Mouse (Mus musculus) kidney, postnatal 0 days (tissue): Measurements from ENCODE around the gene Defb23. TPM values are rescaled to one million over a fixed set of nuclear protein-coding genes. Genes with fewer than 3 reads are reported as not detected.

Experiments
- ATAC-seq: fragments of 200-750 bp; cut with Nextera tagmentation; replicated peaks from 2 replicates; pipeline ENCODE4 v1.8.0; 2017; ENCODE audit warnings: low read depth, moderate number of reproducible peaks, moderate TSS enrichment, moderate library complexity; ENCODE audit not compliant: low FRiP score
- DNase-seq: peaks from one replicate; pipeline ENCODE4 v3.0.0-alpha.2; 2016; ENCODE audit warnings: low spot score
- H3K27ac ChIP-seq: fragments of 300-500 bp; sonication (generic); 2 replicates; pipeline ENCODE4 v1.5.1; 2014; ENCODE audit warnings: mild to moderate bottlenecking
- H3K27me3 ChIP-seq: fragments of 300-500 bp; sonication (generic); 2 replicates; pipeline ENCODE4 v1.6.1; 2014; ENCODE audit warnings: low read length, mixed read lengths; ENCODE audit not compliant: insufficient read depth
- H3K36me3 ChIP-seq: fragments of 300-500 bp; sonication (generic); 2 replicates; pipeline ENCODE4 v1.6.1; 2014; ENCODE audit warnings: low read length, mixed read lengths; ENCODE audit not compliant: insufficient read depth
- H3K4me1 ChIP-seq: fragments of 300-500 bp; sonication (generic); replicated peaks from 2 replicates; pipeline ENCODE4 v1.6.1; 2014; ENCODE audit warnings: antibody characterized with exemption, low read length, mixed read lengths; ENCODE audit not compliant: insufficient read depth
- H3K4me2 ChIP-seq: fragments of 300-500 bp; sonication (generic); 2 replicates; pipeline ENCODE4 v1.6.1; 2014; ENCODE audit warnings: mild to moderate bottlenecking, low read length, moderate library complexity, mixed read lengths
- H3K4me3 ChIP-seq: fragments of 300-500 bp; sonication (generic); replicated peaks from 2 replicates; pipeline ENCODE4 v1.5.1; 2014; ENCODE audit warnings: low read depth, low read length
- H3K9ac ChIP-seq: fragments of 300-500 bp; sonication (generic); 2 replicates; pipeline ENCODE4 v1.6.1; 2014; ENCODE audit warnings: low read depth, low read length
- H3K9me3 ChIP-seq: fragments of 300-500 bp; sonication (generic); replicated peaks from 2 replicates; pipeline ENCODE4 v1.6.1; 2016; ENCODE audit warnings: low read length, inconsistent platforms, mixed read lengths
- CTCF ChIP-seq: IDR thresholded peaks from 2 replicates; pipeline ENCODE4 v1.5.1; 2016; ENCODE audit warnings: antibody characterized with exemption, low read depth, mild to moderate bottlenecking, moderate library complexity
- WGBS: fragments of 180-500 bp; shearing (Covaris S2); extraction: QIAGEN DNeasy Blood & Tissue Kit; methylation state at CpG from one replicate; pipeline ENCODE4 v1.1.7; 2014; 5-methylcytosine and 5-hydroxymethylcytosine counted together
- polyA plus RNA-seq: library from polyadenylated mRNA; unstranded; fragments of >200 nt; fragmentation: Nextera tagmentation; extraction: Ambion mirVana; gene quantifications from 2 replicates; pipeline ENCODE4 v1.2.1, GENCODE M21; 2015

Gene Defb23
- polyA plus RNA-seq, 1 experiment from 2014 or later, result not detected

DNA sequence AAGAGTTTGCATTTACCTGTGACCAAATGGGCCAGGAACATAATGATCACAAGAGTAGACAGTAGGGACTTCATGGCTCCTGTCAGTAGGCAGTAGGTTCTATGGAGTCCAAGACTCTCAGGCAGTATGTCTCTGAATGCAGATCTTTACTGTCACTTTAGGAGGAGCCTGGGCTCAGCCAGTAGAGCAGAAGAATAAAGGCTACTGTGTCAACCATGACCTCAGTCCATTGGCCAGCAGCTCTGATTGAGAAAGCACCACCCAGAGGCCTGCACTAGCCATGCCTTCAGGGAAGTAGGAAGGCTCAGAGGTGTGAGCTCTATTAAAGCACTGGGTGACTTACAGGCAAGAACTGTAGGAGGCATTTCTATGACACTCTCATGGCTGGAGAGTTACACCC is 25.6 kb upstream of the Defb23 start, which contains the start of gene Defb22:
Gene Defb22 (minus strand): TSS at position 101 of the 400 bp plus-strand sequence.
- Histone ChIP-seq H3K4me3 (no peak within 1 kb of the TSS), H3K4me2 (no peak within 1 kb of the TSS), H3K27me3 (no peaks in the 10 kb centered on the region), H3K4me1 (no peaks in the 10 kb centered on the region), H3K9me3 (no peaks in the 10 kb centered on the region), H3K9ac (no peak within 1 kb of the TSS), H3K36me3 (no peaks in the 10 kb centered on the region), H3K27ac (no peak within 1 kb of the TSS)
- DNase-seq (no peak), ATAC-seq (no peak)
- TF ChIP-seq CTCF, result no peak

DNA sequence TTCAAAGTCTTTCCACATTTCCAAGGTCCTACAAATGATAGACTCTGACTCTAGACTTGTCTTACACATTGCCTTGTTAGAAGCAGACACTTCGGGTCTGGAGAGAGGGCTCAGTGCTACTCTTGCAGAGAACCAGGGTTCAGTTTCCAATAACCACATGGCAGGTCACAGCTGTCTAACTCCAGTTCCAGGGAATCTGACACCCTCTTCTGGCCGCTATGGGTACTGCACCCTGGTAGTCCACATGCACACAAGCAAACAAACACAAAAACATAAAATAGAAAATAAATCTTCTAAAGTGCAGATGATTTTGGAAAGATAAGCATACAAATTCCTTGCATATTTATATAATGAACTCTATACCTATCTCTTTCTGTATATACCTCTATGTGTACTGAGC is 22.6 kb upstream of the Defb23 start:
- 80% methylated on average over 2 of the region's 2 CpGs for WGBS
- H3K27ac ChIP-seq, result no peak overlapping the region
- no peak overlapping the region for H3K4me2 ChIP-seq
- peak; percentile 53 for TF ChIP-seq CTCF
- H3K27me3 ChIP-seq, result no peaks in the 10 kb centered on the region
- DNase-seq (no peak), ATAC-seq (no peak)
- no peak overlapping the region for H3K9ac ChIP-seq
- H3K36me3 ChIP-seq, result no peaks in the 10 kb centered on the region
- H3K4me1 ChIP-seq, result no peaks in the 10 kb centered on the region
- no peak overlapping the region for H3K4me3 ChIP-seq
- no peaks in the 10 kb centered on the region for H3K9me3 ChIP-seq

DNA sequence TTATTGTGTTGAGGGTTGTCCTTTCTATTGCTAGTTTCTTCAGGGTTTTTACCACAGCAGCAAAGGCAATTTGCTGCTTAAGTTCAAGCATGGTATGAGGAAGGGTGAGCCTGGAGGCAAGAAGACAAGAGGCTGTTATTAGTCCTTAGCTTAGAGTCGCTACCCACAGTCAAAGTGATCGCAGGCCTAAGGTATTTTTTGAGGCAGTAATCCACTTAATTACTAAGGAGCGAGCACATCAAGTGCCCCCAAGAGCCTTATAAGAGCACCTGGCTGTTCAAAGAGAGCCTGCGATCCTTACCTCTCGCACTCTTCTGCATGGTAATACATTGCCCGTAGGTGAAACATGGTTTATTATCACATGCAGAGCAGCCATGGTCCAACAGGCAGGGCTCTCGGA is 17.3 kb upstream of the Defb23 start:
- H3K36me3 ChIP-seq, result no peaks in the 10 kb centered on the region
- WGBS, result 89% methylated on average over 7 of the region's 7 CpGs
- H3K9me3 ChIP-seq, result no peaks in the 10 kb centered on the region
- no peak overlapping the region for H3K4me3 ChIP-seq
- DNase-seq, result no peak
- no peaks in the 10 kb centered on the region for H3K4me1 ChIP-seq
- no peak overlapping the region for H3K27ac ChIP-seq
- H3K4me2 ChIP-seq, result no peak overlapping the region
- no peak overlapping the region for H3K9ac ChIP-seq
- no peaks in the 10 kb centered on the region for H3K27me3 ChIP-seq
- ATAC-seq, result no peak
- no peak for TF ChIP-seq CTCF

DNA sequence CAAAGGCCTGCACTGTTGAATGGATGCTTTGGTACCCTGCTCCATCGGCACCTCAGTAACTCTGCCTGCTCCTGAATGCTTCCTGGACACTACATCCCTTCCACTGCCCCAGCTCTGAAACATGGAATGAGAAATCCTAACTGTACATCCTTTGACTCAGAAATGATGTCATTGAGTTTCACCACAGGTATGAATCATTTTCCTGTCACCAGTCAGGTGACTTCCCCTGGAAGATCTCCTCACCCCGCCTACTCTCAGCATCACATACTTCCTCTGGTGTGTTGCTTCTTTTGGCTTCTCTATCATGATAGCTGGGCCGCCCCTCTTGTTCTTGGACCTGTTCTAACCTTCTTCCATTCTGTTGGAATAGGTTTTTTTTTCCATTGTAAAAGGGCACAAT is 16.5 kb upstream of the Defb23 start:
- no peaks in the 10 kb centered on the region for H3K4me1 ChIP-seq
- ATAC-seq (no peak), DNase-seq (no peak)
- no peak overlapping the region for H3K4me3 ChIP-seq
- no peak overlapping the region for H3K9ac ChIP-seq
- no peaks in the 10 kb centered on the region for H3K9me3 ChIP-seq
- H3K4me2 ChIP-seq, result no peak overlapping the region
- 83% methylated on average over 3 of the region's 3 CpGs for WGBS
- H3K27ac ChIP-seq, result no peak overlapping the region
- no peak for TF ChIP-seq CTCF
- no peaks in the 10 kb centered on the region for H3K27me3 ChIP-seq
- H3K36me3 ChIP-seq, result no peaks in the 10 kb centered on the region

DNA sequence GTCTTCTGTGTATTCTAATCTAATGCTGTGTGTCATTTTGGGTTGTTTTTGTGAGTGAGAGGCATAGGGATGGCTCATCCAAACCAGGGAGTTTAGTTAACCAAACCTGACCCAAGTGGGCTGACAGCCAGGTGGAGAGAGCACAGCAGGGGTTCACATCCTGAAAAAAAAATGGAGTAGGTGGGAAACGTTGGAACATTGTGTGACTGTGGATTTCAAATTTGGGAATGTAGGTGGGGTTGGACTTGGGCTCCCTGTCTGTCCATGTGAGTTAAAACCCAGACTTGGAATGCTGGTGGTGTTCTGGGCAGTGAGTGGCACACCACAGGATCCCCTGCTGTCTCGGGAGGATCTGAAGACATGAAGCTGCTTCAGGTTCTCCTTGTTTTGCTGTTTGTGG is 12.3 kb upstream of the Defb23 start, which contains the start of gene Defb20:
Gene Defb20 (plus strand): TSS at position 301 of the 400 bp plus-strand sequence.
- no peak for DNase-seq
- no peak for ATAC-seq
- H3K9me3 ChIP-seq, result no peaks in the 10 kb centered on the region
- no peak for TF ChIP-seq CTCF
- no peak within 1 kb of the TSS for H3K4me3 ChIP-seq
- H3K27ac ChIP-seq, result no peak within 1 kb of the TSS
- H3K9ac ChIP-seq, result no peak within 1 kb of the TSS
- WGBS, result 55% methylated on average over 2 of the region's 2 CpGs
- H3K27me3 ChIP-seq, result no peaks in the 10 kb centered on the region
- H3K4me1 ChIP-seq, result no peaks in the 10 kb centered on the region
- H3K4me2 ChIP-seq, result no peak within 1 kb of the TSS
- H3K36me3 ChIP-seq, result no peaks in the 10 kb centered on the region

GRCm38 (mm10) chr2:152472434-152472833 is 8.0 kb upstream of the Defb23 start:
- no peak overlapping the region for H3K4me2 ChIP-seq
- no peak overlapping the region for H3K4me3 ChIP-seq
- no peaks in the 10 kb centered on the region for H3K27me3 ChIP-seq
- H3K4me1 ChIP-seq, result no peaks in the 10 kb centered on the region
- H3K36me3 ChIP-seq, result no peaks in the 10 kb centered on the region
- H3K9me3 ChIP-seq, result no peaks in the 10 kb centered on the region
- ATAC-seq (no peak), DNase-seq (peak; percentile 40)
- no peak overlapping the region for H3K9ac ChIP-seq
- H3K27ac ChIP-seq, result no peak overlapping the region
- WGBS, result 19% methylated on average over 3 of the region's 3 CpGs
- TF ChIP-seq CTCF, result peak; percentile 62

- Histone ChIP-seq H3K36me3 (no peaks in the 10 kb centered on the region), H3K27me3 (no peaks in the 10 kb centered on the region), H3K27ac (no peak overlapping the region), H3K4me3 (no peak overlapping the region), H3K4me2 (no peak overlapping the region), H3K9me3 (no peaks in the 10 kb centered on the region), H3K9ac (no peak overlapping the region), H3K4me1 (no peaks in the 10 kb centered on the region)
- TF ChIP-seq CTCF, result peak; percentile 93
- WGBS, result 22% methylated on average over 7 of the region's 7 CpGs
- DNase-seq, result peak; percentile 79
- ATAC-seq, result no peak
These were observed 6.6 kb upstream of the Defb23 start for GRCm38 (mm10) chr2:152470973-152471372.
